Mouse (Mus musculus): ENCODE results near the gene Rassf6. TPM values are rescaled to one million over a fixed set of nuclear protein-coding genes. Genes with fewer than 3 reads are reported as not detected.

Gene Rassf6
- polyA plus RNA-seq, 1 experiment from 2014 or later: 2.2 TPM

Other genes with a start within 250 kb of the Rassf6 start
- not detected in 2 replicates for gene Alb, start 179.8 kb downstream of the Rassf6 start, polyA plus RNA-seq (2015; fragmentation: Nextera tagmentation; extraction: Ambion mirVana)
- 0.24 TPM in 1 of 2 replicates, not detected in the other for gene Afp, start 149.9 kb downstream of the Rassf6 start, polyA plus RNA-seq (2015; fragmentation: Nextera tagmentation; extraction: Ambion mirVana)
- not detected in 2 replicates for gene Afm, start 121.7 kb downstream of the Rassf6 start, polyA plus RNA-seq (2015; fragmentation: Nextera tagmentation; extraction: Ambion mirVana)
- gene 5830473C10Rik, start 79.5 kb downstream of the Rassf6 start, polyA plus RNA-seq (2015; fragmentation: Nextera tagmentation; extraction: Ambion mirVana): 0.15 TPM in 1 of 2 replicates, not detected in the other
- gene Cxcl5, start 118.7 kb upstream of the Rassf6 start, polyA plus RNA-seq (2015; fragmentation: Nextera tagmentation; extraction: Ambion mirVana): 0.27 and 0.35 TPM in 2 replicates
- 0.78 and 1.0 TPM in 2 replicates for gene Ppbp, start 127.9 kb upstream of the Rassf6 start, polyA plus RNA-seq (2015; fragmentation: Nextera tagmentation; extraction: Ambion mirVana)
- gene Pf4, start 131.8 kb upstream of the Rassf6 start, polyA plus RNA-seq (2015; fragmentation: Nextera tagmentation; extraction: Ambion mirVana): 32.5 and 34.8 TPM in 2 replicates
- gene Cxcl3, start 145.4 kb upstream of the Rassf6 start, polyA plus RNA-seq (2015; fragmentation: Nextera tagmentation; extraction: Ambion mirVana): 0.35 TPM in 1 of 2 replicates, not detected in the other
- not detected in 2 replicates for gene Cxcl15, start 153.9 kb upstream of the Rassf6 start, polyA plus RNA-seq (2015; fragmentation: Nextera tagmentation; extraction: Ambion mirVana)